Mouse (Mus musculus): ENCODE data around the gene Shc1. TPM values are rescaled to one million over a fixed set of nuclear protein-coding genes. Genes with fewer than 3 reads are reported as not detected.

The Shc1 gene
- total RNA-seq, 4 experiments from 2014 or later, result 15.1 to 18.7 (median 17.3) TPM

- DNase-seq (ENCODE audit: low spot score in 2 of 2), result no peak
These were observed 28.1 kb upstream of the Shc1 start for GRCm38 (mm10) chr3:89390111-89390515.

GRCm38 (mm10) chr3:89390699-89391662 is 27.3 kb upstream of the Shc1 start:
- no peak for DNase-seq (ENCODE audit: low spot score in 2 of 2)

- no peak for DNase-seq (ENCODE audit: low spot score in 2 of 2)
These were observed 26.4 kb upstream of the Shc1 start for GRCm38 (mm10) chr3:89391663-89392511.

- DNase-seq (ENCODE audit: low spot score in 2 of 2), result no peak
These were observed 25.4 kb upstream of the Shc1 start for GRCm38 (mm10) chr3:89392871-89393311.

- peak; percentile 78 to 96 for DNase-seq (ENCODE audit: low spot score in 2 of 2)
These were observed 24.6 kb upstream of the Shc1 start for GRCm38 (mm10) chr3:89393605-89394004.

- DNase-seq (ENCODE audit: low spot score in 2 of 2), result no peak
These were observed 24.0 kb upstream of the Shc1 start, which contains the start of gene Zbtb7b for GRCm38 (mm10) chr3:89394006-89394893. Gene Zbtb7b, minus strand, starts transcription at chr3:89394776.

- no peak for DNase-seq (ENCODE audit: low spot score in 2 of 2)
These were observed 23.4 kb upstream of the Shc1 start for GRCm38 (mm10) chr3:89394894-89395256.

GRCm38 (mm10) chr3:89395419-89395805 is 22.8 kb upstream of the Shc1 start:
- DNase-seq (ENCODE audit: low spot score in 2 of 2), result no peak

- no peak for DNase-seq (ENCODE audit: low spot score in 2 of 2)
These were observed 22.2 kb upstream of the Shc1 start for GRCm38 (mm10) chr3:89395806-89396653.

GRCm38 (mm10) chr3:89396654-89397005 is 21.6 kb upstream of the Shc1 start:
- no peak for DNase-seq (ENCODE audit: low spot score in 2 of 2)

GRCm38 (mm10) chr3:89401329-89401728 is 16.9 kb upstream of the Shc1 start:
- DNase-seq (ENCODE audit: low spot score in 2 of 2), result no peak

- no peak for DNase-seq (ENCODE audit: low spot score in 2 of 2)
These were observed 15.6 kb upstream of the Shc1 start, which contains the start of gene Lenep for GRCm38 (mm10) chr3:89402693-89403092. Gene Lenep, minus strand, starts transcription at chr3:89402793.

- DNase-seq (ENCODE audit: low spot score in 2 of 2), result no peak
These were observed 11.4 kb upstream of the Shc1 start for GRCm38 (mm10) chr3:89406887-89407286.

GRCm38 (mm10) chr3:89408448-89408847 is 9.8 kb upstream of the Shc1 start:
- no peak for DNase-seq (ENCODE audit: low spot score in 2 of 2)

GRCm38 (mm10) chr3:89409701-89410100 is 8.5 kb upstream of the Shc1 start:
- DNase-seq (ENCODE audit: low spot score in 2 of 2), result no peak

- DNase-seq (ENCODE audit: low spot score in 2 of 2), result no peak
These were observed 7.4 kb upstream of the Shc1 start for GRCm38 (mm10) chr3:89410864-89411263.

- DNase-seq (ENCODE audit: low spot score in 2 of 2), result peak; percentile 100
These were observed 6.5 kb upstream of the Shc1 start, which contains the start of gene Flad1 for GRCm38 (mm10) chr3:89411490-89412393. Gene Flad1, minus strand, starts transcription at chr3:89411870.

- DNase-seq (ENCODE audit: low spot score in 2 of 2), result no peak
These were observed 2.1 kb upstream of the Shc1 start for GRCm38 (mm10) chr3:89416158-89416557.

- no peak for DNase-seq (ENCODE audit: low spot score in 2 of 2)
These were observed 1.1 kb upstream of the Shc1 start for GRCm38 (mm10) chr3:89417131-89417530.
